Mouse (Mus musculus) embryo, embryonic 10 days (tissue): Measurements from ENCODE around the gene Bard1.

Experiments used
- DNase-seq: peaks from one replicate; pipeline ENCODE4 v3.0.0-alpha.2; 2015; ENCODE audit warnings: low spot score

Bard1 gene

DNA sequence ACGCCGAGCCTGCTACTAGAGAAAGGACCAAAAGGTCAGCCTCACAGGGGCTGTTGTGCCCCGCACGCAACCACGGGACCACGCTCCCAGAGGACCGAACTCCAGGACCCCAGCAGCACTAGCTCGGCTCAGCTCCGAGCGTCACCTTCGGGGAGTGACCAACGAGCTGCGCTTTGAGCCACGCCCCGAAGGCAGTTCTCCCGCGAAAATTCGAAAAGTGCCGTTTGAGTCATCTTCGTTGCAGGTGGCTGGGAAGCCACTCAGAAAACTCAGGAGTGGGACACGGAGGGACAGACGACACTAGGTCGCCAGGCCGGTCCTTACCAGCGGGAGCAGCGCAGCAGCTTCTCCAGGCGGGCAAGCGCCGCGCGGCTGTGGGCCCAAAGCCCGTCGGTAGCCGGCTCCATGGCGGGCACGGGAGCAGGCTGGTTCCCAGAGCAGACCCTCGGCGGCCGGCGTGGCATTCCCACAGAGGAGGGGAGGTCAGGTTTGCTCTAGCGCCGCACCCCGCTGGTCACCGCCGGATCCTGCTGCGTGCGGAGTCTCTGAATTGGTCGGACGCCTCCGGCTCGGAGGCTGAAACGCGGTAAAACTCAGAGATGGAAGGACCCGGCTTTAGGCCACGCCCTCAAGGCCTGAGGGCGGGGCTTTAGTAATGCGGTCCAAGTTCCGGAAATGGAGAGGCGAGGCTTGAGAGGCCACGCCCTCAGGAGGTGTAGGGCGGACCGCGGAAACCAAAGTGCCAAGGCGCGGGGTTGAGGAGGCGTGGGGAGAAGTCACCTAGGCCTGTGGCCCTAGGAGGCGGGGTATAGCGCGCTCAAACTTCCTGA is at the start of gene Bard1:
TSS of gene Bard1 (minus strand) at position 803 of the 830 bp plus-strand sequence.
- DNase-seq, result peak; percentile 98

DNA sequence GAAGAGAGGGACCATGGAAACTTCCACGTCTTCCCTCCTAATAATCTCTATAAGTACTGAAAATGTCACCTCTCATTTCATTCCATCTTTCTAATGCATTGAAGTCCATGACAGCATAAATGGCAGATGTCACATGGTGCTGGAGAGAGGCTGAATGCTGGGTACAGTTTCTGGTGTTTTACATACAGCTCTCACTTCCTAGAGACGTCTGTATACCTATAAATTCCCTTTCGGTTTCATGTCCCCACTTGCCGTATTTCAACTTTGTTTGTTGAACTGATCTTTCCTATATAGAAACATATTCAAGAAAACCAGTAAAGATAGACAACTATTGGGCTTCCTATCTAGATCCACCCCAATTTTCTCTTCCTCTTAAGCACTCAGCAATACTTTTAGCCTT is 24.2 kb upstream of the Bard1 start:
- no peak for DNase-seq

DNA sequence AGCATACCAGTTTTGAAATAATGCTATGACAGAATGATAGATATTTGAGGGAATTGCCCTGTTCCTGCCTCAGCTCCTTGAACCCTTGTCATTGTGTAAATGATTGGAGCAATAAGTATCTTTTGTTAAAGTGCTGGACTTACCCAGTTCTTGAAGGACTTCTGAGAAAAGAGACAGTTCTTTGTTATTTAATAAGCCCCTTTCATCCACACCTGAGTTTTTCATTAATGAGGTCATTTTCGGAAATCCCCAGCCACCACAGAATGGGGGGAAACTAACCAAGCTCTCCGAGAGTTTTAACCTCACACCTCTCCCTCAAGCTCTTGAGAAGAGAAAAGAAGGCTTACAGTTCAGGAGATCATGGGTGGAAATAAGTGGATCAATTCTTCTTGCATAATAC is 15.6 kb upstream of the Bard1 start:
- no peak for DNase-seq

DNA sequence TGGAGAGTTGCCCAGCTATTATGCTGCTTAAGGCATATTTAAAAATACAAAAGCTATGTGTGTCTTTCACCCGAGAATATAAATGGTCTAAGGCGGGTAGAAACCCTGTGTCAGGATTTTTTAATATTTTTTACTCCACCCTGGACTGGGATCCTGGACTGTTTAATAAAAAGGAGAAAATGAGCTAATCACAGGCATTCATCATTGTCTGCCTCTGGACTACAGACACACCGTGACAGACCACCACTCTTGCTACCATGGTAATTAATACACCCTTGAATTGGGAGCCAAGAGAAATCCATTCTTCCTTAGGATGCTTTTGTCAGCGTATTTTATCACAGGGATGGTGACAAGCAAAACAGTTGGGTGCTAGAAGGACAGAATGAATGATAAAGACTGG is 14.3 kb upstream of the Bard1 start:
- peak; percentile 22 for DNase-seq

DNA sequence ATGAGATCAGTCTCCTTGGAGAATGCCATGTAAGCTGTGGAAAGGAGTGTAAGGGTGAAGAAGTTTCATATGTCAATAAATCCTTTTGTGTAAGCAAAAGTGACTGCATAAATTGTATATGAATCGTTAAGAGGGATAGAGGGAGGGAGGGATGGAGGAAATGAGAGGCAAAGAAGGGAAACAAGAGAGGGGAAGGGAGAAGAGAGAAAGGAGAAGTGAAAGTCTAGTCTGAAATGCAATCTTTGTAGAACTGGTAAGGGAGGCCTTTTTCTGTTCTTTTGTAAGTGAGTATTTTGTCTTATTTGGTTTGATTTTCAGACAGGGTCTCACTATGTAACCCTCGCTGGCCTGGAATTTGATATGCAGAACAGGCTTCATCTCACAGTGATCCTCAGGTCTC is 12.8 kb upstream of the Bard1 start:
- DNase-seq, result no peak

DNA sequence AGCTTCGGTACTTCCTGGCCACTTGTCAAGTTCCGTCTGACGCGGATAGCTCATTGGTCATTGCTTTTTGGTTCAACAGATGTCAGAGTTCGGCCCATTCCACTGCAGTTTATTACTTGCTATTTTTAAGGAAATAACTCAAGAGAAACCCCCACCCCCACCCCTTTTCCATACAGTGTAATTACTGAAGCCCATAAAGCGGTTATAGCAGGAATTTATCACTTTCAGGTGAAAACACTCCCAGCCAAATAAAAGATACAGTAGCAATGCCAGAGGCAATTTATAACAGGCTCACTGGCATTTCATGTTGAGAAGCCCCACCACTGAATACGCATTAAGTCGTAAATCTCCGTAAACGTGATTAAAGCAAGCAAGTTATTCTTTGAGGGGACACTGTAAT is 6.9 kb upstream of the Bard1 start:
- no peak for DNase-seq

DNA sequence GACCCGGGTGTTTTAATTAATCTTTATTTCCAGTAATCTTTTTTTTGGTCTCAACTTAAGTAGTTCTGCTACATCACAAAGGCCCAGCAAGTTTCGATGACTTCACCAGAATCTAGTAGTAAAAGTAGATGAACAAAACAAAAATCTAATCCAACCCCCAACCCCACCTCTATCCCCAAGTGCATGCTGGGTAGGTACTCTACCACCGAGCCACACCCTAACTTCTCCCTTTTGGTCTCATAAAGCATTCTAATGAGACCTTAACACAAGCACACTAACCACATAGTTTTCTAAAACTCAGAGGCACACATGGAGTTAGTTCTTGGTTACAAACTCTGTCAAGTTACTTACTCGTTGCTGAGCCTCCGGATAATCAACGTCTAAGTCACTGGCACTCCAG is 3.2 kb upstream of the Bard1 start:
- DNase-seq, result no peak

DNA sequence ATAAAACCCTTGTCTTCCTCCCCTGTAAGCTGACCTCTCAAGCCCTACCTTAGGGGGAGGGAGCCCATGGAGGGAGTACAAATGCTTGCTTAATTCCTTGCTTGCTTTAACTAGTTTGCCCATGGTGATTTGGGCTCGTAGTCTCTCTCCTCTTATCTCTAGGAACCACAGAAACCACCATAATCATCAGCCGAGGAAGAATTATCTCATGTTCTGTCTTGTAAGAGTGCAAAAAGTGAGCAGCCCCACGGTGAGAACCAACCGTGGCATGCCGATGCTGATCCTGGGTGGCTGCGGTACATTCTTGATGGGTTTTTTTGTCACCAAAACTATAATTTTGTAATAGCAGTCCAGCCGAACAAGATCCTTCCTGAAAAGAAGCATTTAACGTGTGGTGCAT is 2.8 kb upstream of the Bard1 start:
- DNase-seq, result no peak

DNA sequence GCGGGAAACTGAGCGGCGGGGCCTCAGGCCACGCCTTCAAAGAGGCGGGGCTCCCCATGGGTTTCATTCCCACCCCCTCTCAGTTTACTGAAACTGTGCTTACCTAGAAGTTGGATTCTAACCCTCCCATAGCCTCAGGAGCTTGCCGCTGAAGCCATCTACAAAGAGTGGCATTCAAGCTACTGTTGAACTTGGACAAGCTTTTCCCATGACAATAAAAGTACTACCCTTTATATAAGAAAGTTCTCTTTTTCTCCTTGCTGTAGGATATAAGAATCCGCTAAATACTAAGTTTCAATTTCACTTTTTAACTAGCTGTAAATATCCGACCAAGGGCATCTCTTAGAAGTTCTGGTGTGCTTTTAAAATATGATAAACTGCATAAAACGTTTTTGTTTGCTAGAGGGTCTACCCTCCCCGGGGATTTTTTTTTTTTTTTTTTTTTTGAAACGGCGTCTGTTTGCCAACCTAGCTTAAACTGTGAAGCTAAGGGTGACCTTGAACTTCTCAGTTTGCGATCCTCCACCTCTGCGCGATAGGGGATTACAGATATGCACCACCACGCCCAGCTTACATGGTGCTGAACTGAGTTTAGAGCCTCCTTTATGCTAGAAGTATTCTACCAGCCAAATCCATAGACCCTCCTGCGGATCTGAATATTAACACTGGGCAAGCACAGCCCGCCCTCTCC is 373 bp upstream of the Bard1 start:
- peak; percentile 15 for DNase-seq

DNA sequence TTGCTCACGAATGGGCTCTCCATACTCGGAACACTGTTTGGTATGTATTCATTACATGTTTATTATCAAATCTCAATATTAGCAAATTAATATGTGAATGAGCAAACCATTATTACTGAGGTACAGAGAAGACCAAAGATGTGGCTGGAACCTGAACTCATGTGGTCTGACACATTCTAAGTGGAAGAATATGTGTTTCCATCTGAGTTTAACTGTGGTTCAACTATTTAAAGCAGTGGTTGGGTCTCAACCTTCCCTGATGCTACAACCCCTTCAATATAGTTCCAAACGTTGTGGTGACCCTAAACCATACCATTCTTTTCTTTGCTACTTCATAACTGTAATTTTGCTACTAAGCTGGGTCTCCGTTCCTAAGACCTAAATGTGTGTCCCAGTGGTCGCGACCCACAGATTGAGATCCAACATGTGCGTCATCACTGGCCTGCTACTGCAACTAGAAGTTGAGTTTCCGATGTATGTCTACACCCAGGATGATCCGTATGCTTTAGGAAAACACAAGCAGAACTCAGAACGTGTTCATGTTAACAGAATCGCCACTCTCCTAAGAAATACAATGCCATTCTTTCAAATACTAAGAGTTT is 1.5 kb downstream of the Bard1 start:
- peak; percentile 20 for DNase-seq

DNA sequence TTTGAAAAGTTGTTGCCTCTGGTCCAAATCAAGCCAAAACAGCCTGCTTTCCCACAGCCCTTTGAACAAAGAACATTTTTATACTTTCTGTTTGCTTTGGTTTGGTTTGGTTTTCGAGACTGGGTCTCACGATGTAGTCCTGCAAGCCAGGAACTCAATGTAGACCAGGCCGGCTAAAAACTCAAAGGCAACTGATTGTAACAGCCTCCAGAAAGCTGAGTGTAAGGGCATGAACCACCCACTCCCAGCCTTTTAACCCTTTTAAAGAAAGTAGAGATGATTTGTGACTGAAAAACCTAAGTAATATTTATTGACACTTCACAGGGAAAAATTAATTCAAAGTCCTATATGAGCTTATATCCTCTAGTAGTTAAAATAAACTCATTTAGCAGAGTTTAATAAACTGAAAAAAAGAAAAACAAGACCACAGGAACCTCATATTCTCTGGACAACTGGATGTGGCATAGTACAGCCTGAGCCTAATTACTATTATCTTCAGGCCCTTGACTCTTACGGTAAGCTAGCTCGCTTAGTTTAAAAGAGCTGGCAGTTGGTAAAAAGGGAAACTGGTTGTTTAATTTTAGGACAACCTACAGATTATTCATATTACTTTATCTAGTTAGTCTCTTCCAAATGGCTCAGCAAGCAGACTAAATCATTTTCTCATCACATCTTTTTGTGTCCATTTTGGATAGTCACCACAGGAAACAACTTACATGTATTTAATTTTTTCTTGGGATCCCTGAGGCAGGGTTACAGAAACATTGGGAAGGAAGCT is 2.2 kb downstream of the Bard1 start:
- DNase-seq, result no peak

DNA sequence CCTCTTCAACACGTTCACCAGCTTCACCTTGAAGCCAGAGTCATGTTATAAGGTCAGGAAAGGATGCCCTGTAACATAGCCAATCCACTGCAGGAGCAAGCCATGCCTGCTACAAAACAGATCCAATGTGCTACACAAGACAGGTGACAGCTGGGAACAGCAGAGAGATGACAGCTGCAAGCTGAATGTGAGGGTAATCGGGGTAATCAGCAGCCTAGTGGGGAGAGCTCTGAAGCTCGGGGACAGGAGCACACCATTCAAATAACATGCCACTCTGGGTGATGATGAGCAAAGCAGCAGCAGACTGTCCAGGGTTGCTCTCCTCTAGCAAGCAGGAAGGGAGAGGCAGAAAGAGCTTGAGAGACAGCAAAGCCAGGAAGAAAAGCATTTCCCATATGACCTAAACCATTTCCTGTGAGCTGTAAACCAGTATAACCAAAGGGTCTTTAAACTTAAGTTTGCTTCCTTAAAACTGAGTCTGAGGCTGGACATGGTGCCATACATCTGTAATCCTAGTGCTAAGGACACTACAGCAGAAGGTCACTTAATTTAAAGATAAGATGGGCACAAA is 2.9 kb downstream of the Bard1 start:
- peak; percentile 8 for DNase-seq

DNA sequence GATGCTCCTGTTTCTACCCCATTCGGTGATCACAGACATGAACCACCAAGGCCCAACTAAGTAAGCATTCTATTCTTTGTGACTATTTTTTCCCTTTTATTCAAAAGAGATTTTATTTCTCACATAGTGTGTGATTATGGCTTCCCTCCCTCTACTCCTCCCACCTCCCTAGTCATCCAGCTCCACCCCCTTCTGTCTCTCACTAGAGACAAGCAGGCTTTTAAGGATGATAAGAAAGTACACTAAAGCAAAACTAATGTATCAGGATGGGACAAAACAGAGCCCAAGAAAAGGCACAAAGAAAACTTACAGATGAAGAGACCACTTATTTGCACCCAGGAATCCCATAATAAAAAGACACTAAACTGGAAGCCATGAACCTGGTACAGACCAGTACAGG is 6.9 kb downstream of the Bard1 start:
- DNase-seq, result no peak

DNA sequence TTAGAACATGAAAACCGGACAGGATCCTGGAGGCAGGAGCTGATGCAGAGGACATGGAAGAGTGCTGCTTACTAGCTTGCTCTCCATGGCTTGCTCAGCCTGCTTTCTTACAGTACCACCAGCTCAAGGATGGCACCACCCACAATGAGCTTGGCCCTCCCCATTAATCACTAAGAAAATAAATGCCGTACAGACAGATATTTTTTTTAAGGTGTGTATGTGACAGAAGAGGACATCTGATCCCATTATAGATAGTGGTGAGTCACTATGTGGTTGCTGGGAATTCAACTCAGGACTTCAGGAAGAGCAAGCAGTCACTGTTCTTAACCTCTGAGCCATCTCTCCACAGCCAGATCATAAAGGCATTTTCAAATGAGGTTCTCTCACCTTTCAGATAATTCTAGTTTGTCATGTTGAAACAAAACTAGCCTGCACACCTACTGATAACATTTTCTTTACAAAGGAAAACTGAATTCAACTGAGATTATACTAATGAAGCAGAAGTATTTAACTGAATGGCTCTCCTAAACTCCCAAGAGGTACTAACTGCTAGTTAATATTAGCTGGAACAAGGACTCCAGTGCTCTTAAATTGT is 7.6 kb downstream of the Bard1 start:
- DNase-seq, result no peak

DNA sequence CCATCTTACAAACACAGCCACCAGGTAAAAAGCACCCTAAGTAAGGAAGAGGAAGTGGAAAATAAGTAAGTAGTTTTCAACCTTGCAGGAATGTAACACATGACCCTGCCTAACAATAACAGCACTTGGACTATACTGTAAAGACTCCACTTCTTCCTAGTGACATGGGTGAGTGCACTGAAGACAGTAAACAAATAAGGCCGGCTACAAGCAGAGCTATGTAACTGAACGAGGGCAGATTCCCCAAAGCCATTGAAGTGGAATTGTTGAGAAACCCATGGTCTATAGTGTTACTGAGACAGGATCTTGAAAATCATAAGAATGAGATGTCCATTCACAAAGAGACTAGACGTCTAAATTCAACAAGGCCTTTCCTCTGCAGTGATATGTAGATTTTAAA is 27.3 kb downstream of the Bard1 start:
- DNase-seq, result no peak

DNA sequence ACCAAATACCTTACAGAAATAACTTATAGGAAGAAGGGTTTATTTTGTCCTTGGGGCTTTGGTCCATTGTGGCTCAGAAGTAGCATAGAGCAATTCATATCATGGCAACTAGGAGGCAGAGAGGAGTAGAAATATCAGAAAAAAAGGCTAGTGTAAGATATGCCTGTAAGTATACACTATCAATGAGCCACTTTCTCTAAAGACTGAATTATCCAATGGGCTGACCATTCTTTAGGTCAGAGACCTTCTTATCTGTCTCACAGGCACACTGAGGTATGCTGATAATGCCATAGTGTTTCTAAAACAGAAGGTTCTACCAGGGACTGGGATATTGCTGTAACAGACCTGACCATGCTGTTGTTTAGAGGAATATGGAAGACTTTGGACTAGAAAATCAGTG is 32.2 kb downstream of the Bard1 start:
- no peak for DNase-seq

DNA sequence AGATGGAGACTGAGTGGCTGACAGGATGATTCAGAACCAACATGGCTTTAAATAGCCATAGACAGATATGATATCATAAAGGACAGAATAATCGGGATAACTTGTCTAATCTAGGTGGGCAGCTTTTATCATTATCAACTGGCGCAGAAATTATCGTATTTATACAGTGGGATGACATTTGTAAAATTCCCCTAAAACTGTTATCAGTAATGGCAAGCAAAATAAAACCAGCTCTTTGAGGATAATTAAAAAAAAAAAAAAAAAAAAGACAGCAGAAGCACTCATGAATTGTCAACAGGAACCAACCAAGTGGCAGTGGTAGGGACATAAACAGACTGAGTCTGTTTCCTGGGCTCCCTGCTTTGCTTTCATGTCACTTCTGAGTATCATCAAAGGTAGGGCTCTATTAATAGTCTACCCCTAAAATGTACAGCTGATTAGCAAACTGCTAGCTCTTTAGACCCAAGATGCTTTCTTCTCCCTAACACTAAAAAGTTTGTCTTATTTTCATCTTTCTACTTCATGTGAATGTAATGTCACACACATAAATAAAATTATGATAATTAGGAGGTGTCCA is 34.1 kb downstream of the Bard1 start:
- DNase-seq, result no peak

DNA sequence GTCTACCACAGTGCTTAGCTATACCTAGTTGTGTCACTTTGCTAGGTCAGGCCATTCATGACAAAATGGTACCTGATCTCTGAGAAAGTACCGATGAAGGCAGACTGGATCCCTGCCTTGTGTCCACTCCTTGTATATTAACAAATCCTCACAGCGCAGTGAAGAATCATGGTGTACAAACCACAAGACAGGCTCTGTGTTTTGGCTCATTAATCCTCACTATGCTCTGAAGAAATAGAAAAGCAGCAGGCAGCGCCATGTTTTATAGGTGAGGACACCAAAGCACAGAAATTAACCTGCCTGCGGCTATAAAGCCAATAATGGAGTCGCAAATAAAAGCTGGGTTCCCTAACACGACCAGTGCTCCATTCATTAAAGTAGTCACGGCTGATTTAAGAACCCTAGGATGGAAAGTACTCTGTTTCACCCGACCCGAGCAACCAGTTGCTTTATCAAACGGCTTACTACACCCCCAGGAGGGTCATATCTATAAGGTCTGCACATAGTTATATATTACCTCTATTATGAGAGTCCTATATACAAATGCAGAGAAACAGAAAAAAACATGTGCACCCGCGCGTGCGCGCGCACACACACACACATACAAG is 39.0 kb downstream of the Bard1 start:
- DNase-seq, result no peak

DNA sequence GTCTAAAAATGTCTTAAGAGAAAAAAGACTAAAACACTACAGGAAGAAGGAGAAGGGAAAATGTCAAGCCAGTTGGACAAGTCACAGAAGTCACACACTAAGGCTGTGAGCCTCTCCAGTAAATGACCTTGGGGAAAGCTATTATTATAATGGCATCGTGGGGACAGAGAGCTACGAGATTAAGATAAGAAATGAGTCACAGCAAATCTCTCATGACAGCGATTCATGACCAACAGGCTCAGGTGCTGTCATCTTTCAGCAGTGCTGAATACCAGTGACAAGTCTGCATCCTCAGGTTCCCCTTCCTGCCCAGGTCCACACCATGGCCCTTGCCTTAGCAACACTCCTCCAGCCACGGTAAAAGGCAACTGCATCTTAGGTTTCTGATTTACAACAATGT is 46.8 kb downstream of the Bard1 start:
- no peak for DNase-seq

DNA sequence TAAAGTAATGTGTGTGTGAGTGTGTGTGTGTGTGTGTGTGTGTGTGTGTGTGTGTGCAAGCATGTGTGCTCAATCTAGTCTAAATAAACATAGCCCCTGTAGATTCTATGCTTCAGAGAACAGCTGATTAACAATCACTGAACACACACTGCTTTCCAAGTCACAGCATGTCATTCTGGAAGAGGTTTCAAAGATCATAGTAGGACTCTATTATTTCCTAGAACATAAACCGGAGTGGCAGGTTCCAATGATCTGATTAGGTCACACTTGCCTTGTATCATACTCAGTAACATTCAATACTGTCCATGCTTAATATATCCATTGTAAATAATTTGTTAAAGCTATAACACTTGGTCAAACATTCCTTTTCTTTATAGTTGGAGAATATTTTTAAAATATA is 47.5 kb downstream of the Bard1 start:
- DNase-seq, result no peak

DNA sequence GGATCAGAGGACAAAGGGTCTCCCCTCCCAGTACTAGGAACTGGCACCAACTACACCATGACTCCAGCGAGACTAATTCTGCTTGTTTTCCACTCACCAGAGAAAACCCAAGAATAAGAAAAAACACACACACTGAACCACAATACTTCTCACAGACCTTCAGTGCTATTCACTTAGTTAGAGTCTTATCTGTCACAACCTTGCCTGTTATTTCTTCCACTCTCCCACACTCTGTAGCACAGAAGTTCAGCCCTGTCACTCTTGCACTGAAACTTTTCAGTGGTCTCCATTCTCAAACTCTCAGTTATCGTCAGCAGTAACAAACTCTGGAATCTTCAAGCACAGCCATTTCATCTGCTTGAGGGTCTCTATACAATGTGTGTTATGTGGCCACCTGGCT is 50.2 kb downstream of the Bard1 start:
- no peak for DNase-seq
